Mouse (Mus musculus) heart, embryonic 14.5 days (tissue): Measurements from ENCODE around the gene Mcm10. TPM values are rescaled to one million over a fixed set of nuclear protein-coding genes. Genes with fewer than 3 reads are reported as not detected.

ENCODE experiments used
- ATAC-seq: fragments of 200-750 bp; cut with Nextera tagmentation; 2 replicates; pipeline ENCODE4 v1.8.0; 2017; ENCODE audit warnings: low read depth, moderate TSS enrichment; ENCODE audit not compliant: insufficient number of reproducible peaks, insufficient read depth, low FRiP score
- H3K27ac ChIP-seq, 2 experiments: fragments of 200-500 bp in 1 of 2; fragments of 300-500 bp in 1 of 2; sonication (generic) in 1 of 2; replicated peaks in 1 of 2; 2 replicates each; pipeline ENCODE4 v1.5.1; 2012 to 2014; ENCODE audit warnings: low read depth in 2 of 2, low read length in 2 of 2, control low read depth in 1 of 2, mild to moderate bottlenecking in 1 of 2, mixed read lengths in 1 of 2; ENCODE audit not compliant: control insufficient read depth in 1 of 2, insufficient read depth in 1 of 2
- H3K27me3 ChIP-seq: fragments of 300-500 bp; sonication (generic); 2 replicates; pipeline ENCODE4 v1.6.1; 2014; ENCODE audit warnings: mild to moderate bottlenecking, low read length, control low read depth; ENCODE audit not compliant: control insufficient read depth, insufficient read depth
- H3K36me3 ChIP-seq: fragments of 300-500 bp; sonication (generic); 2 replicates; pipeline ENCODE4 v1.6.1; 2014; ENCODE audit warnings: mild to moderate bottlenecking, control low read depth, low read length, mixed read lengths; ENCODE audit not compliant: control insufficient read depth, insufficient read depth
- H3K4me1 ChIP-seq, 2 experiments: fragments of 200-500 bp in 1 of 2; fragments of 300-500 bp in 1 of 2; sonication (generic) in 1 of 2; 2 replicates each; pipeline ENCODE4 v1.6.1; 2012 to 2014; ENCODE audit warnings: low read length in 2 of 2, control low read depth in 1 of 2, mixed read lengths in 1 of 2; ENCODE audit not compliant: control insufficient read depth in 2 of 2, insufficient read depth in 2 of 2
- H3K4me2 ChIP-seq: fragments of 300-500 bp; sonication (generic); 2 replicates; pipeline ENCODE4 v1.6.1; 2014; ENCODE audit warnings: mild to moderate bottlenecking, low read length
- H3K4me3 ChIP-seq, 2 experiments: fragments of 200-500 bp in 1 of 2; fragments of 300-500 bp in 1 of 2; sonication (generic) in 1 of 2; 2 replicates each; pipeline ENCODE4 v1.5.1; 2012 to 2014; ENCODE audit warnings: low read length in 2 of 2, mild to moderate bottlenecking in 2 of 2, control low read depth in 1 of 2, low read depth in 1 of 2, moderate library complexity in 1 of 2; ENCODE audit not compliant: control insufficient read depth in 1 of 2, insufficient read depth in 1 of 2
- H3K9ac ChIP-seq: fragments of 300-500 bp; sonication (generic); 2 replicates; pipeline ENCODE4 v1.6.1; 2014; ENCODE audit warnings: mild to moderate bottlenecking, low read length
- H3K9me3 ChIP-seq: fragments of 300-500 bp; sonication (generic); 2 replicates; pipeline ENCODE4 v1.6.1; 2016; ENCODE audit warnings: low read length, control low read depth; ENCODE audit not compliant: control insufficient read depth
- WGBS: fragments of 180-500 bp; shearing (Covaris S2); extraction: QIAGEN DNeasy Blood & Tissue Kit; methylation state at CpG from one replicate; pipeline ENCODE4 v1.1.7; 2014; 5-methylcytosine and 5-hydroxymethylcytosine counted together
- polyA plus RNA-seq: library from polyadenylated mRNA; unstranded; fragments of >200 nt; fragmentation: Nextera tagmentation; extraction: Ambion mirVana; gene quantifications from 2 replicates; pipeline ENCODE4 v1.2.1, GENCODE M21; 2014

Mcm10 gene
- polyA plus RNA-seq, 1 experiment from 2014 or later = 13.6 TPM

DNA sequence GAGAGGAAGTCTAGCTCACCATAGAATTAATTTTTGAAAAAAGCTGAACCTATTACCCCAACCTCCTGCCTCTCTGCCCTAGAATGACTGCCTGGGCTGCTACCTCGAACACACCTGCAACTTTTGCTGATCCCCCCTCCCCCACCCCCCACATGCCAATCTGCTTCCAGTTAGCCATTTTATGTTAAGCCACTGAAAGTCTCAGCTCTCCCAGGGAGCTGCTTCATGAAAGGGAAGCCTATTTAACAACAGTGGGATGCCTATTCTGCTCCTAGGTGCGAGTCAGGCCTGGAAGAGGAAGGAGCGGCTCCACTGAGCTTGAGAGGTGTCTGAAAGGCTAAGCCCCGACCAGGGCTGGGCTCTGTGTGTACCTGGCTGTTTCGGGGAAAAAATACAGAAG, 28.6 kb downstream of the Mcm10 start:
- no peaks in the 10 kb centered on the region for H3K36me3 ChIP-seq
- H3K4me3 ChIP-seq = no peak overlapping the region
- no peaks in the 10 kb centered on the region for H3K4me1 ChIP-seq
- H3K9ac ChIP-seq = no peak overlapping the region
- H3K27me3 ChIP-seq = no peaks in the 10 kb centered on the region
- no peak for ATAC-seq
- no peak overlapping the region for H3K27ac ChIP-seq
- H3K4me2 ChIP-seq = no peak overlapping the region
- 28% methylated on average over 5 of the region's 5 CpGs for WGBS
- no peaks in the 10 kb centered on the region for H3K9me3 ChIP-seq

DNA sequence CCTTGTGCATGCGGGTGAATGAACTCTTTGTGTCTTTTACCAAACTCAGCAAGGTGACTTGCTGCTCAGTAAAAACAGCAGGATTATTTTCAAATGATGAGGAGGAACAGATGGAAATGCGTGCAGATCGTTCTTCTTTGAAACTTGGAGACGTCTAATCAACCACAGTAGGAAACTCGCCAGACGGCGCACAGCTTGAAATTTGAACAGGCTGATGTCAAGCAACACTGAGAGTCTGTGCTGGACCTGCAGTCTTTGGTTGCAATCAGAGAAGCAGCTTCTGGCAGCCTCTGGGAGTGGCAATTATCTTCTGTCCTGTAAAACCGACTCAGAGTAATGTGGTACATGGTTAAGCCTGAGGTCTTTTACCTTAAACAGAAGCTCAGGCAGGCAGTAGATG, 34.5 kb downstream of the Mcm10 start:
- H3K4me2 ChIP-seq = no peak overlapping the region
- 23% methylated on average over 8 of the region's 8 CpGs for WGBS
- H3K27me3 ChIP-seq = no peaks in the 10 kb centered on the region
- 0 out of 4 replicates have a peak overlapping the region, but pooled peaks of 1 of the 2 experiments have one; percentile 17 for H3K27ac ChIP-seq
- H3K4me3 ChIP-seq = no peak overlapping the region
- no peak overlapping the region for H3K9ac ChIP-seq
- H3K9me3 ChIP-seq = no peaks in the 10 kb centered on the region
- ATAC-seq = no peak
- H3K36me3 ChIP-seq = no peaks in the 10 kb centered on the region
- no peaks in the 10 kb centered on the region for H3K4me1 ChIP-seq

DNA sequence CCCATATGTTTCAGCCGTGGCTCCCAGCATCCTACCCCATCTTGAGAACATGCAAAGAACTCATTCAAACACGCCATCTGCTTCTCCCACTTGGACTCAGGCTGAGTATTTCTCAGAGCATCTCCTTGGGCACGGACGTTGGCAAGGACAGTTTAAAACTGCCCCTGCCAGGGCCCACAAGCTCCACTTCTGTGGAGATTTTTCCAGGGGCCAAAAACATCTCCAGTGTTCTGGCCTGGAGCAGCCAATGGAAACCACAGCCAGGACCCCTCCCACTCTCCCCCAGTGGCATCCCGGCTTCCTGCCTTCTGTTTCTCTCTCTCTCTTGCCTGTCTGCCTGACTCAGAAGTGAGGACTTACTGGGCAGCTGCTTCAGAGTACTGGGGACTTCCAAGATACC, 36.8 kb downstream of the Mcm10 start, which contains the start of gene Ucma:
TSS of gene Ucma (plus strand) at position 316 of the 400 bp plus-strand sequence.
- no peak for ATAC-seq
- 56% methylated on average over 5 of the region's 5 CpGs for WGBS

DNA sequence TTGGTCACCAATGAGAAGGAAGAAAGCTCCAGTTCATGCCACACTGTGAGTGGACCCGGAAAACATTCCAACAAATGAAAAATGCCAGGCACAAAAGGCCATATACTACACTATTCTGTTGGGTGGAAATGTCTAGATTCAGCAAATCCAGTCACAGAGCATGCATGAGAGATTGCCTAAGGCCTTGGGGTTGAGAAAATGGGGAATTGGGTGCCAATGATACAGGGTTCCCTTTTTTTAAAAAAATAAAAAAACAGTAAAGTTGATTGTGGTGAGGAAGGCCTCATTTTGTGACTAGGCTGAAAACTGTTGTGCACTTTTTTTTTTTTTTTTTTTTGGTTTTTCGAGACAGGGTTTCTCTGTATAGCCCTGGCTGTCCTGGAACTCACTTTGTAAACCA, 43.5 kb downstream of the Mcm10 start:
- H3K9me3 ChIP-seq = no peaks in the 10 kb centered on the region
- no peak overlapping the region for H3K9ac ChIP-seq
- no peaks in the 10 kb centered on the region for H3K36me3 ChIP-seq
- H3K4me2 ChIP-seq = no peak overlapping the region
- no peak overlapping the region for H3K4me3 ChIP-seq
- no peak for ATAC-seq
- WGBS = 79% methylated on average over 1 of the region's 2 CpGs
- no peaks in the 10 kb centered on the region for H3K27me3 ChIP-seq
- H3K4me1 ChIP-seq = no peaks in the 10 kb centered on the region
- no peak overlapping the region for H3K27ac ChIP-seq

More for the DNA sequence above, 36.8 kb downstream of the Mcm10 start, which contains the start of gene Ucma:
- Histone ChIP-seq H3K4me2 (no peak within 1 kb of the TSS), H3K4me3 (no peak within 1 kb of the TSS), H3K9ac (no peak within 1 kb of the TSS), H3K4me1 (no peaks in the 10 kb centered on the region), H3K27ac (no peak within 1 kb of the TSS), H3K9me3 (no peaks in the 10 kb centered on the region), H3K27me3 (no peaks in the 10 kb centered on the region), H3K36me3 (no peaks in the 10 kb centered on the region)

DNA sequence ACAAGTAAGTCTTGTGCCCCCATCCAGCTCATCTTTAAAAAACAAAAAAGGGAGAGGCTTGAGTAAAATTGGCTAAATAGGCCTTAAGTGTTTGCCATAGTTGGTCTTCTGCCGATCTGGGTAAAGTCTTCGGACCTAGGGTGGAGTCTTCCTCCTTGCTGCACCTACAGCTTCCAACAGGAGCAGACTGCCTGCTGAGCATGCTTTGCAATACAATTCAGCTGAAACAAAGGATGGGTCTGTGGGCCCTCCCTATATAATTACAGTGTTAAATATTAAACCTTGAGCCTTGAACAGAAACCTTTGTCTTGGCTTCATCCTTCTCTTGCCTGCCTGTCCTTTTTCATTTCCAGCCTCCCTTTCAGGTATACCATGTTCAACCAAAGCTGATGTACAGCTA, 44.8 kb downstream of the Mcm10 start:
- H3K4me1 ChIP-seq = no peaks in the 10 kb centered on the region
- whole genome bisulfite sequencing = 93% methylated on average over 2 of the region's 2 CpGs
- H3K9ac ChIP-seq = no peak overlapping the region
- H3K4me2 ChIP-seq = no peak overlapping the region
- H3K4me3 ChIP-seq = no peak overlapping the region
- no peaks in the 10 kb centered on the region for H3K9me3 ChIP-seq
- H3K36me3 ChIP-seq = no peaks in the 10 kb centered on the region
- no peak for ATAC-seq
- no peak overlapping the region for H3K27ac ChIP-seq
- no peaks in the 10 kb centered on the region for H3K27me3 ChIP-seq

DNA sequence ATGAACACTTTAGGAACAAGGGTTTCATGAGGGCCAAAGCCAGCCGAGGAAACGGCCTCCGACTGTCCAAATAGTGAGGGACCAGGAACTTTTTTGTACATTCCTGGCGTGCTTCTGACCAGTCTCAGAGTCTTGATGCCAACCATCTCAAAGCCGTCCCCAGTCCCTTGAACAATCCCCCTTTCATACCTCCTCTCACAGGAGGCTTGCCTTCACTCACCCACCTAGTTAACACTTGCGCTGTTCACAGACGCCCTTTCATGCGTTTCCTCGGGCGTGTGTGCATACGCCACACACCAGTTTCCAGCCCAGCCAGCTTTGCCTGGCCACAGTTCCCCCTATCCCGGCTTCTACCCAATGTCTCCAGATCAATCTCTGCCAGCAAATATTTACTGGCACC, 54.6 kb downstream of the Mcm10 start:
- WGBS = 85% methylated on average over 12 of the region's 12 CpGs
- Histone ChIP-seq H3K9me3 (no peaks in the 10 kb centered on the region), H3K27ac (no peak overlapping the region), H3K4me2 (no peak overlapping the region), H3K27me3 (no peaks in the 10 kb centered on the region), H3K36me3 (no peaks in the 10 kb centered on the region), H3K4me3 (no peak overlapping the region), H3K9ac (no peak overlapping the region), H3K4me1 (no peaks in the 10 kb centered on the region)
- no peak for ATAC-seq

DNA sequence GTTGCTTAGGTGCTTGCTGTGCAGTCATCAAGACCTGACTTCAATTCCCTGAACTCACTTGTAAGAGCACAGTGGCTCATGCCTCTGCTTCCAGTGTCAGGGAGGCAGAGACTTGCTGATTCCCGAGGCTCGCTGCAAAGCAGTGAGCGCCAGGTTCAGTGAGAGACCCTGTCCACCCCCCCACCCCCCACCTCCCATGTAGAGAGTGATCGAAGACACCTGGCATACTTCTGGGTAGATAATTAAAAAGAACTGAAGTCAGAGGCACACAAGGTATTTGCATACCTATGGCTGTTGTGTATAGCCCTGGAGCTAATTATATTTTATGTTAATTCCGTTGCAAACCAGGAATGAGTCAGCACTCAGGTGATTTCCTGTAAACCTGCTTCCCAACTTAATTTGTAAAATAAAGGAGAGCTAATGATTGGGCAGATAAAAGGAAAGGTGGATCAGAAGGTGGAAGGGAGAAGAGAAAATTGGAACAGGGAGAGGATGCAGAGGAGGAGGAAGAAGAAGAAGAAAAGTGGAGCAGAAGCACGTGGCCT, 58.3 kb downstream of the Mcm10 start:
- ATAC-seq = no peak
- no peaks in the 10 kb centered on the region for H3K36me3 ChIP-seq

DNA sequence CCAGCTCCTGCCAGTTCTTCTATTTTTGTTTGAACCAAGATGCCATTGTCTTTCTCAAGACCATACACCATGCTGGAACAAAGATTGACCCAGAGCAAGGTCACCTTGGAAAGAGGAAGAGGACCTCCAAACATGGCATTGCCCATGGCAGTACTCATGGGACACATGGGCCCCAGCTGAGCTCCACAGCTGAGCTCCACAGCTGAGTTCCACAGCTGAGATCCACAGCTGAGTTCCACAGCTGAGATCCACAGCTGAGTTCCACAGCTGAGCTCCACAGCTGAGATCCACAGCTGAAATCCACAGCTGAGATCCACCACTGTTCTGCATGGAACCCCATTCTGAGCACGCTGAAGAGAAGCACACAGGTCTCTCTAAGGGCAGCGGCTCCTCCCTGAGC, 61.6 kb downstream of the Mcm10 start:
- Histone ChIP-seq H3K27me3 (no peaks in the 10 kb centered on the region), H3K4me2 (no peak overlapping the region), H3K36me3 (no peaks in the 10 kb centered on the region), H3K27ac (no peak overlapping the region), H3K9me3 (no peaks in the 10 kb centered on the region), H3K9ac (no peak overlapping the region), H3K4me1 (no peaks in the 10 kb centered on the region), H3K4me3 (no peak overlapping the region)
- ATAC-seq = no peak
- 86% methylated on average over 2 of the region's 2 CpGs for WGBS

More for the DNA sequence above, 58.3 kb downstream of the Mcm10 start:
- Histone ChIP-seq H3K4me3 (no peak overlapping the region), H3K4me2 (no peak overlapping the region), H3K9ac (no peak overlapping the region), H3K27me3 (no peaks in the 10 kb centered on the region), H3K9me3 (no peaks in the 10 kb centered on the region), H3K4me1 (no peaks in the 10 kb centered on the region), H3K27ac (no peak overlapping the region)
- WGBS = 90% methylated on average over 6 of the region's 6 CpGs
